Mouse (Mus musculus): ENCODE data around the gene Paics. TPM values are rescaled to one million over a fixed set of nuclear protein-coding genes. Genes with fewer than 3 reads are reported as not detected.
"Not testable (repeated sequence)": the region's sequence is repeated elsewhere in the genome, so short reads cannot be mapped to it uniquely, and the experiment has no call there.

Gene Paics
- polyA plus RNA-seq (2015; fragmentation: Nextera tagmentation; extraction: Ambion mirVana): 302 and 307 TPM in 2 replicates

GRCm38 (mm10) chr5:76951106-76952027 lies at the start of gene Paics, which contains the start of gene Ppat:
TSS of gene Paics (plus strand) at chr5:76951307.
TSS of gene Ppat (minus strand) at chr5:76951578.
- WGBS: under 1% methylated on average over 81 of the region's 81 CpGs
- H3K4me1 ChIP-seq: peaks cover 46% of the 10 kb centered on the region
- H3K9ac ChIP-seq: peak within 1 kb of the TSS; percentile 78

GRCm38 (mm10) chr5:76902131-76902530 lies 49.0 kb upstream of the Paics start:
- Histone ChIP-seq H3K9me3 (no peaks in the 10 kb centered on the region), H3K4me1 (peaks cover 7% of the 10 kb centered on the region; the same call in 1 of the 2 replicates), H3K36me3 (peaks cover 10% of the 10 kb centered on the region; the same call in 1 of the 2 replicates), H3K4me3 (no peak overlapping the region), H3K27me3 (no peaks in the 10 kb centered on the region), H3K9ac (no peak overlapping the region), H3K4me2 (no peak overlapping the region), H3K27ac (no peak overlapping the region)
- ATAC-seq (ENCODE audit: borderline replicate concordance, extremely low read depth, low FRiP score, low TSS enrichment): no peak
- 60% methylated on average over 4 of the region's 4 CpGs for WGBS

More at GRCm38 (mm10) chr5:76951106-76952027, at the start of gene Paics, which contains the start of gene Ppat:
- peak within 1 kb of the TSS; percentile 91 for H3K27ac ChIP-seq
- H3K36me3 ChIP-seq: peaks cover 4% of the 10 kb centered on the region; the same call in 1 of the 2 replicates
- peak within 1 kb of the TSS; percentile 87 for H3K4me3 ChIP-seq
- peak; percentile 97 for ATAC-seq (ENCODE audit: borderline replicate concordance, extremely low read depth, low FRiP score, low TSS enrichment)
- peak within 1 kb of the TSS; percentile 87 for H3K4me2 ChIP-seq
- no peaks in the 10 kb centered on the region for H3K9me3 ChIP-seq
- H3K27me3 ChIP-seq: no peaks in the 10 kb centered on the region

- peak overlapping the region; percentile 72 for H3K27ac ChIP-seq
- no peak for ATAC-seq (ENCODE audit: borderline replicate concordance, extremely low read depth, low FRiP score, low TSS enrichment)
- no peaks in the 10 kb centered on the region for H3K9me3 ChIP-seq
- H3K27me3 ChIP-seq: no peaks in the 10 kb centered on the region
- H3K36me3 ChIP-seq: 0 out of 2 replicates have a peak, but pooled peaks cover 11% of the 10 kb centered on the region
- peak overlapping the region; percentile 72 for H3K9ac ChIP-seq
- peak overlapping the region; percentile 76 for H3K4me2 ChIP-seq
- peak overlapping the region; percentile 62 for H3K4me3 ChIP-seq
- 2% methylated on average over 19 of the region's 19 CpGs for WGBS
- peaks cover 7% of the 10 kb centered on the region; the same call in 1 of the 2 replicates for H3K4me1 ChIP-seq
Measured at GRCm38 (mm10) chr5:76904713-76905404, 46.2 kb upstream of the Paics start.

GRCm38 (mm10) chr5:76905405-76906154 lies 45.5 kb upstream of the Paics start, which contains the start of gene Aasdh:
TSS of gene Aasdh (minus strand) at chr5:76905514.
- Histone ChIP-seq H3K36me3 (0 out of 2 replicates have a peak, but pooled peaks cover 10% of the 10 kb centered on the region), H3K9me3 (no peaks in the 10 kb centered on the region), H3K4me2 (peak within 1 kb of the TSS; percentile 76), H3K4me1 (peaks cover 7% of the 10 kb centered on the region; the same call in 1 of the 2 replicates), H3K27me3 (no peaks in the 10 kb centered on the region), H3K9ac (peak within 1 kb of the TSS; percentile 72), H3K4me3 (peak within 1 kb of the TSS; percentile 62), H3K27ac (peak within 1 kb of the TSS; percentile 81)
- ATAC-seq (ENCODE audit: borderline replicate concordance, extremely low read depth, low FRiP score, low TSS enrichment): peak; percentile 98
- WGBS: under 1% methylated on average over 47 of the region's 47 CpGs

- 25% methylated on average over 3 of the region's 3 CpGs for WGBS
- H3K27me3 ChIP-seq: no peaks in the 10 kb centered on the region
- H3K4me1 ChIP-seq: peaks cover 7% of the 10 kb centered on the region; the same call in 1 of the 2 replicates
- H3K4me3 ChIP-seq: peak overlapping the region; percentile 62
- peak overlapping the region; percentile 76 for H3K4me2 ChIP-seq
- H3K27ac ChIP-seq: no peak overlapping the region
- H3K36me3 ChIP-seq: 0 out of 2 replicates have a peak, but pooled peaks cover 8% of the 10 kb centered on the region
- H3K9me3 ChIP-seq: no peaks in the 10 kb centered on the region
- no peak for ATAC-seq (ENCODE audit: borderline replicate concordance, extremely low read depth, low FRiP score, low TSS enrichment)
- H3K9ac ChIP-seq: peak overlapping the region; percentile 56
Measured at GRCm38 (mm10) chr5:76906155-76906499, 45.0 kb upstream of the Paics start.

- no peak overlapping the region for H3K4me3 ChIP-seq
- peaks cover 7% of the 10 kb centered on the region; the same call in 1 of the 2 replicates for H3K4me1 ChIP-seq
- no peaks in the 10 kb centered on the region for H3K27me3 ChIP-seq
- H3K9ac ChIP-seq: no peak overlapping the region
- no peak overlapping the region for H3K4me2 ChIP-seq
- peaks cover 19% of the 10 kb centered on the region for H3K36me3 ChIP-seq
- H3K9me3 ChIP-seq: no peaks in the 10 kb centered on the region
- H3K27ac ChIP-seq: no peak overlapping the region
- no peak for ATAC-seq (ENCODE audit: borderline replicate concordance, extremely low read depth, low FRiP score, low TSS enrichment)
- 81% methylated on average over 3 of the region's 3 CpGs for WGBS
Measured at GRCm38 (mm10) chr5:76910807-76911206, 40.3 kb upstream of the Paics start.

- H3K9me3 ChIP-seq; H3K4me1 ChIP-seq; H3K4me2 ChIP-seq; H3K27me3 ChIP-seq; H3K9ac ChIP-seq; H3K4me3 ChIP-seq; H3K27ac ChIP-seq; ATAC-seq (ENCODE audit: borderline replicate concordance, extremely low read depth, low FRiP score, low TSS enrichment): not testable (repeated sequence)
- H3K36me3 ChIP-seq: peaks cover 24% of the 10 kb centered on the region
- WGBS: 87% methylated on average over 5 of the region's 5 CpGs
Measured at GRCm38 (mm10) chr5:76912522-76912921, 38.6 kb upstream of the Paics start.

GRCm38 (mm10) chr5:76922833-76923232 lies 28.3 kb upstream of the Paics start:
- no peak overlapping the region for H3K4me2 ChIP-seq
- peaks cover 68% of the 10 kb centered on the region for H3K36me3 ChIP-seq
- H3K9me3 ChIP-seq: no peaks in the 10 kb centered on the region
- H3K4me3 ChIP-seq: no peak overlapping the region
- WGBS: 95% methylated on average over 4 of the region's 4 CpGs
- H3K9ac ChIP-seq: no peak overlapping the region
- ATAC-seq (ENCODE audit: borderline replicate concordance, extremely low read depth, low FRiP score, low TSS enrichment): no peak
- H3K27me3 ChIP-seq: no peaks in the 10 kb centered on the region
- 0 out of 2 replicates have a peak, but pooled peaks cover 3% of the 10 kb centered on the region for H3K4me1 ChIP-seq
- no peak overlapping the region for H3K27ac ChIP-seq

GRCm38 (mm10) chr5:76923428-76923827 lies 27.7 kb upstream of the Paics start:
- Histone ChIP-seq H3K36me3 (peaks cover 62% of the 10 kb centered on the region), H3K27ac (no peak overlapping the region), H3K4me2 (no peak overlapping the region), H3K27me3 (no peaks in the 10 kb centered on the region), H3K9ac (no peak overlapping the region), H3K9me3 (no peaks in the 10 kb centered on the region), H3K4me1 (peaks cover 9% of the 10 kb centered on the region; the same call in 1 of the 2 replicates), H3K4me3 (no peak overlapping the region)
- WGBS: 82% methylated on average over 13 of the region's 13 CpGs
- no peak for ATAC-seq (ENCODE audit: borderline replicate concordance, extremely low read depth, low FRiP score, low TSS enrichment)

- 86% methylated on average over 1 of the region's 1 CpGs for WGBS
Measured at GRCm38 (mm10) chr5:76924296-76924695, 26.8 kb upstream of the Paics start.

More at GRCm38 (mm10) chr5:76924296-76924695, 26.8 kb upstream of the Paics start:
- no peak for ATAC-seq (ENCODE audit: borderline replicate concordance, extremely low read depth, low FRiP score, low TSS enrichment)
- Histone ChIP-seq H3K4me2 (no peak overlapping the region), H3K9ac (no peak overlapping the region), H3K4me1 (peaks cover 17% of the 10 kb centered on the region), H3K9me3 (no peaks in the 10 kb centered on the region), H3K27ac (no peak overlapping the region), H3K36me3 (peaks cover 57% of the 10 kb centered on the region), H3K27me3 (no peaks in the 10 kb centered on the region), H3K4me3 (no peak overlapping the region)

All from lung, embryonic 15.5 days (tissue).